Mouse (Mus musculus) induced T-regulatory cell, adult 2 months (primary cell): ENCODE measurements around the gene Clip3.

Experiments
- DNase-seq: peaks from one replicate; pipeline ENCODE4 v3.0.0-alpha.2; 2012; ENCODE audit warnings: low read depth

Clip3 gene

DNA sequence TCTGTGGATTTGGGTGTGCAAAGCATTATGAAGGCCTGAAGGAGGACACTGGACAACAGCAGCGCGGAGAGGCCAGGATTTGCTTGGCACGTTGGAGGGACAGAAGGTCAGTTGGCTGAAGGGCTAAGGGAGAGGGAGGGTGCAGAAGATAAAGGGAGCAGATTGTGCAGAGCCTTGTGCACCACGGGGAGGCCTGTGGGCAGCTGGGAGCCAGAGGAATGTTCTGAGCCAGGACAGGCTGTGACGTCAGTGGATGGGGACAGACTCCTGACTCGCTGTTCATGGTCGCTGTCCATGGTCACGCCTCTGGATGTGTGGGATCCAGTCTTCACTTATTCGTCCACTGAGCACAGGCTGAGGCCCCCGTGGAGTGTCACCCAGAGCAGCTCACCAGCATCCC is 3.6 kb downstream of the Clip3 start:
- DNase-seq, result no peak

DNA sequence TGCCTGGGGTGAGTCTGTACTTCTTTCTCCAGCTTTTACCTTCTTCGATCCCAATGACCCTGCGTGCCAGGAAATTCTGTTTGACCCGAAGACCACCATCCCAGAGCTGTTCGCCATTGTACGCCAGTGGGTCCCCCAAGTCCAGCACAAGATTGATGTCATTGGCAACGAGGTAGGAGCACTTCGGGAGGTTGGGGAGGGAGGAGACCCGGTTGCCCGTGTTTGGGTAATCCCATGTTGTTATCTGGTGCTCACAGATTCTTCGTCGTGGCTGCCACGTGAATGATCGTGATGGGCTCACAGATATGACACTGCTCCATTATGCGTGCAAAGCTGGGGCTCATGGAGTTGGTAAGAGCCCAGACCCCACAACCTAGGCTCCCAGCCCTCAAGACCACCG is 5.3 kb downstream of the Clip3 start:
- DNase-seq, result no peak

DNA sequence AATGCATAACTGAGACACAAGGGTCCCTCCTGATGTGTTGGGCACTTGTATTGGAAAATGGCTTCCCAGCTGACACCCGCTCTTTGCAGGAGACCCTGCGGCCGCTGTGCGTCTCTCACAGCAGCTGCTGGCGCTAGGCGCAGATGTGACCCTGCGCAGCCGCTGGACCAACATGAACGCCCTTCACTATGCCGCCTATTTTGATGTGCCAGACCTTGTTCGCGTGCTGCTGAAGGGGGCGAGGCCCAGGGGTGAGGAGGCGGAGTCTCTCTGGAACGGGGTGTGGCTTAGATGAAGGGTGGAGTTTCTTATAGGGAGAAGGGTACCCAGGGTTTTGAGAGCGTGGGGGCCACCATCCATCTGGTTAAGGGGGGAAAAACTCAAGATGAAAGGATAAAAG is 5.7 kb downstream of the Clip3 start:
- DNase-seq, result no peak

DNA sequence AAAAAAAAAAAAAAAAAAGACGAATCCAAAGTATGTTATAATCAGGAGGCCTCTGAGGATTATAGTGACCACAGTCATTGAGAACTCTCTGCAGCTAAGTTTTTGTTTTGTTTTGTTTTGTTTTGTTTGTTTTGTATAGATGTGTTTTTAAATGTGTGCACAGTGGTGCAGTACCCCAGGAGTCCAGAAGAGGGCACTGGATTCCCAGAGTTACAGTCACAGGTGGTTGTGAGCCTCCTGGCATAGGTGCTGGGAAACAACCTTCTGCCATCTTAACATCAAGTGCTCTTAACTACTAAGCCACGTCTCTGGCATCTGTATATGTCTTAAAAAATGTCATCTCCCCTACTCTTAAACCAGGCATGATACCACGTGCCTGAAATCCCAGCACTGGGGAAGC is 9.4 kb downstream of the Clip3 start:
- DNase-seq, result peak; percentile 82

DNA sequence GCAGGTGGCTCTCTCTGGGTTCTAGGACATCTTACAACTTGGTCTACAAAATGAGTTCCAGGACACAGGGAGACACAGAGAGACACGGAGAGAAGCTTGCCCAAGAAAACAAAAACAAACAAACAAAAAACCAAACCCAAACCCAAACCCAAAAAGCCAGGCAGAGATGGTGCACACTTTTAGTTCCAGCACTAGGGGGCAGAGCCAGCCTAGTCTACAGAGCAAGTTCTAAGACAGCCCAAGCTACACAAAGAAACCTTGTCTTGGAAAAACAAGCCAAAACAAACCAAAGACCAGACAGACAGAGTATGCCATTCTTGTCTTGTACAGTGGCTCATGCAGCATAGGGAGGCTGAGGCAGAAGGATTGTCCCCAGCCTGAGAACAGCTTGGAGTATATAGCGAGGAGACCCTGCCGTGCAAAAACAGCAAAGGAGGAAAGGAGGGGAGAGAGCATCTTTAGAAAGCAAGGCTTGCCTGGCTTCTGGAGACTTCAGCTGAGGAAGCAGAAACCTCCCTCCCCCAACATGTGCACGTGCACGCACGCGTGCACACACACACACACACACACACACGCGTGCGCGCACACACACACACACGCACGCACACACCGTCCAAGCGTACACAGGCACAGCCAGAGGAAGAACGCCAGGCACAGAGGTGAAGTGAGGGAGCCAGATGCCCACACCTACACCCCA is 14.7 kb downstream of the Clip3 start:
- peak; percentile 75 for DNase-seq

DNA sequence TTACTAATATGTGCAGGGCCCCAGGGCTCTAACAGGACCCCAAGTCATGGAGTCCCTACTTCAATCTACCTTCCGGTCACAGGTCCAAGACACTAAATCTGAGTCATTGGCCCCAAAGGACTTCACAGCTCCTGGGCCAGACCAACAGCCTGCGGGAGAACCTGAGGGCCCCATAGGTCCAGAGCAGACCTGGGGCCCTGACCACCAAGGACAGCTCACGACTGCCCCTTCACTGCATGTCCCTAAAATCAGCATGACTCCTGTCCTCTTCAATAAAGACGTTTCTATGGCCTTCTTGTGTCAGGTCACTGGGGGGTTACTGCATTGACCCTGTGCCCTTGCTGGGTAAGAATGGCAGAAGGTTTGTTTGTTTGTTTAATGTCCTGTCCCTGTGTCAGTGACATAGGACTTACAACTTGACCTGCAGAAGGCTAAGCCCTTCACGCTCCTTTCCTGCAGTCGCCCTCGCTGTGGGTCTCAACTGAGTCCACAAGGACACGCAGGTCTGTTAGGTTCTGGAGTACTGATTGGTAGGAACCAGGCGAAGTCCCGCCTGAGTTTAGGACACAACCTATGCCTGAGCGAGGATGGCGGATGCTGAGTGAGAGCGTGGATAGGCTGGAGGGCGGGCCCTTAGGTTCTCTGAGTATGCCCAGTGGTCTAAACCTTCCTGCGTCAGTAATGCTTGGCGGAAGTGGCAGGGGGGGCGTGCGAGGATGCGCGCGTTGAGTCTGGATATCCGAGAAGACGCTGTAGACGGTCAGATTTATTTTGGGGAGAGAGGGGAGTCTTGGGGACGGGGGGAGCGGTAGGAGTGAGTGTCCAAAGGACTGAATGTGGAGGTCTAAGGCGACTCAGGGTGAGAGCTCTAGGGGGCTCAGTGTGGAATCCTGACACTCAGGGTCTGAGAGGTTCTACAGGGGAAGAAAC is 16.8 kb downstream of the Clip3 start, which contains the start of gene Alkbh6:
Alkbh6 (plus strand) TSS at position 642 of the 930 bp plus-strand sequence.
- DNase-seq, result peak; percentile 98

DNA sequence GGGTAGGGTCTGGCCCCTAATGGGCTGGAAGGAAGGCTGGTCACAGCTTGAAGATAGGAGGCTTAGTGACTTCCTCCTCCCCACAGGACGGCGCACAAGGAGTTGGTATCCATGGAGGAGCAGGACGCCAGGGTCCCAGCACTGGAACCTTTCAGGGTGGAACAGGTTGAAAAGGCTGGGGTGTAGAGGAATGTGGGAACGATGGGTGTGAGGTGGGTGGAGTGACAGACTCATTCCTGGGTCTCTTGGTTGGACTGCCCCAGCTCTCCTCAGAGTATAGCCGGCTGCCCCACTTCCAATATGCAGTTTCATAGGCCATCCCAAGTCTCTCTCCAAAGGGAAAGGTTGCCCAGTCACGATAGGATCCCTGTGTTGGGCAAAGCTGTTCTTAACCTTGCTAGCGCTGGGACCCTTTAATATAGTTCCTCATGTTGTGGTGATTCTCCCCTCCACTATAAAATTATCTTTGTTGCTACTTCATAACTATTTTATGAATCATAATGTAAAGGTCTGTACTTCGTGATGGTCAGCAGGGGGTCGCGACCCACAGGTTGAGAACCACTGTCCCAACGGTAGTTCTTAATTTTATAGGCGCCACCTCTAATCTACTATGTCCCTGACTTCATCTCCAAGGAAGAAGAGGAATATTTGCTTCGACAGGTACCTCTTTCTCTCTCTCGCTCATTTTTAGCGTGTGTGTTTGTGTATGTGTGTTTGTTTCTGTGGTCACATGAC is 18.0 kb downstream of the Clip3 start:
- DNase-seq, result no peak

DNA sequence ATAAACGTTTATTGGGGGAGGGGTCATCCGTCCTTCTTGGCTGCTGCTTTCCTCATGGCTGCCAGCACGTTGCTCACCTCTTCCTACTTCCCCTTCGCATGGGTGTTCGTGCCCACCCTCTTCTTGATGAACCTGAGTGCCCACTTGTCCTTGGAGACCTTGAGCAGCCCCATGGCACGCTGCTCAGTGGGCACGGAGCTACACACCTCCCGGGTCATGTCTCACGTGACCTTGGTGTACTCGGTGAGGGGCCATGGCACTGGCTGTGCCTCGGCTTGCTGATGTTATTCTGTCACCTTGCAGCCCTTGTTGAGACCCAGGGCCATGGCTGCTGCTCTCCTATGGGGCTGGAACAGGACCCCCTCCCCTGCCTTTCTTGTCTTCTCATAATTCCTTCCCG is 18.6 kb downstream of the Clip3 start:
- no peak for DNase-seq

DNA sequence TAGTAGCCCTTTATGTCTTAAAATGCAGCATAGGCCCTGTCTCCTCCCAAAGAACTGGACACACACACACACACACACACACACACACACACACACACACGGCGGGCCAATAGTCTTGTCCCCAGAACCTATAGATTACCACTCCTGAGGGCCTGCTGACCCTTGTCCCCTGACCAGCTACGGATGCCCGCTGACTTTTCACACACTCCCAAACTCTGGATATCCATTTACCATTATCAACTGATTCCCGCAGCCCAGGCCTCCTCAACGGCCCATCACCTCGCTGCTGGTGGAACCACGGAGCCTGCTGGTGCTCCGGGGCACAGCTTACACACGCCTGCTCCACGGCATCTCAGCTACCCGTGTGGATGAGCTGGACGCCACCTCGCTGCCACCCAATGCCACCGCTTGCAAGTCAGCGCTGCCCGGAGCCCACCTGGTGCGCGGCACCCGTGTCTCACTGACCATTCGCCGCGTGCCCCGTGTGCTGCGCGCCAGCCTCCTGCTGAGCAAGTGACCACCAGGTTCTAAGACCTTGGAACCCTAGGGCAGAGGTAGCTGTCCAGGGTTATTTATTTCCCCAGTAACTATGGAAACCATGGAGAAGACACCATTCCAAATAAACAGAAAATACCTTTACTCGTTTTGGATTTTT is 22.3 kb downstream of the Clip3 start:
- DNase-seq, result no peak

DNA sequence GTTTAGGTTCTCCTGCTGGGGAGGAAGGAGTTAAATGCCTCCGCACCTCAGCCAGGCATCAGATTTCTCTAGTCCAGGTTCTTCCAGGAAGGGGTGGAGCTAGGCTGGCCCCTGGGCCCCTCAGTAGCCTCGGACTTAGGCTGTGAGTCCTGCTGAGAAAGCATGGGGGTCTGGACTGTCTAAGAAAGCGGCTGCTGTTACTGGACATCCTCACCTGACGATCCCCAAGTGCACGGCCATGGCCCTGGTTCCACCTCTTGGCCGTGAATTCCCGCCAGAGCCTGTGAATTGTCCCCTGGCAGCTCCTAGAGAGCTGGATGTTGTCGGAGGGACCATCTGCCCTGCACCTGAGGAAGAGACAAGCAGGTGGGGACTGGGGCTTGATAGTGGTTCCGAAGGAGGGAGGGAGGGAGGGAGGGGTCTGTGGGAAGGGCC is 23.2 kb downstream of the Clip3 start, which contains the start of gene Syne4:
Syne4 (plus strand) TSS at position 87 of the 435 bp plus-strand sequence.
- no peak for DNase-seq

DNA sequence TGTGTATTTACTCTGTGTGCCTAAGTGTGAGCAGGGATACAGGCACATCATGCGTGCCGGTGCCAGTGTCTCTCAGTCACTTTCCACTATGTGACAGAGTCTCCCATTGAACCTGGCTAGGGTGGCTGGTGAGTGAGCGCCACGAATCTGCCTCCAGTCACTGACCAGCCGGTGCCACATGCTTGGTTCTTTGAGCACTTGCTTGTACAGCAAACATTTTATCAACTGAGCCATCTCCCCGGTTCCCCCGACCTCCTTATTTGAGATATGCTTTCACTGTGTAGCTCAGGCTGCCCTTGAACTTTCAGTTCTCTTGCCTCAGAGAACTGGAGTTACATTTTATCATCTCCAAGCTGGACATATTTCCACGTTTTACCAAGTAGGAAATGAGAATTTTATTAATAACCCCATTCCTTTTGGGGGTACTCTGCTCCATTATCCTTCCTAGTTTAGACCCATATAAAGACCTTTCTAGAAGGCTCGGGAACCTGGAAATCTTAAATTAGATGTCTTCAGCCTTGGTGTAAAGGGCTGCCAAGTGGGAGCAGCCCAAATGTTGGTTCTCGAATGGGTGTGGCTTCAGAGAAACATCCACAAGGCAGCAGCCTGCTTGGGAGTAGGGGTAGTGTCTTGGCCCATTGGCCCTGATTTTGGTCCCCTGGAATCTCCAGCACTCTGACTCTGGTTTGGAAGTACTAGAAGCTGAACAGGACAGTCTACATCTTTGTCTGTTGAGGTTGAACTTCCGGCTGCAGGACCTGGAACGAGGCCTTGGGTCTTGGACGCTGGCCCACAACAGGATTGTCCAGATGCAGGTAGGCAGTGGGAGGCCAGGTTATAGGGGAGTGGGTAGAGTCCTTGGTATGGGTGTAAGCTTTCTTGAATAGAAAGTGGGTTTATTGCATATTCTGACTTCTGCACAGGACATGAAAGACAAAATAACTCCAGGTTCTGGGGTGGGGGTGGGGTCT is 24.3 kb downstream of the Clip3 start:
- DNase-seq, result no peak

DNA sequence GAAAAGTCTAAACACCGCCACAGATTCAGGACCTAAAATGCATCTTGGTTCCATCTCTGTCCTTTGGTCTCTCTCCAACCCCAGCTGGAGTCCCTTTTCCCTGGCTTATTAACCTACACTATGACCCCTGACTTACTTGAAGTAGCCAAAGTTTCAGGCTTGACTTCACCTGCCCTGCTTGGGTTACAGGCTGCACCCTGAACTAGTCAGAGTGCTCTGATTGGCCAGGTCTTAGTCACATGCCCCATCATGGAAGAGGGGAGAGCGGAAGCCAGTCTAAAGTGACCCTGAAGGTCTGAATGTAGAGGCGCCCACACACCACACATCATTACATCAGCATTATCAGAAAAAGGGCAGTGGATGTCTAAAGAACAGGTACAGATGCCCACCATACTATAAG is 26.6 kb downstream of the Clip3 start:
- DNase-seq, result no peak

DNA sequence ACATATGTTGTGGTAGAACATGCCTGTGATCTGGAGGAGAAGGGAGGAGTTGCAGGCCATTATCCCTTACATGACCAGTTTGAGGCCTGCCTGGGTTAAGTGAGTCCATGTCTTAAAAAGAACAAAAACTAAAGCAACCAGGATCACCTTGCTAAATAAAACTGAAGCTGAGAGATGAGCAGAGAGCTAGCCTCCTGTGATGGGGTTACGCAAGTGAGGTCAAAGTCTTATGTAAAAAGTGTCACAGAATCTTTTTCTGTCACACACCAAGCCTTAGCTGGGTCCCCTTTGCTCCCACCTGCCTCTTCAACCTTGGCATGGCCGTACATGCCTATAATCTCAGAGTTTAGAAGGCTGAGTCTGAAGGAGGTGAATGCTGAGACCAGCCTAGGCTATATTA is 29.4 kb downstream of the Clip3 start:
- DNase-seq, result no peak

DNA sequence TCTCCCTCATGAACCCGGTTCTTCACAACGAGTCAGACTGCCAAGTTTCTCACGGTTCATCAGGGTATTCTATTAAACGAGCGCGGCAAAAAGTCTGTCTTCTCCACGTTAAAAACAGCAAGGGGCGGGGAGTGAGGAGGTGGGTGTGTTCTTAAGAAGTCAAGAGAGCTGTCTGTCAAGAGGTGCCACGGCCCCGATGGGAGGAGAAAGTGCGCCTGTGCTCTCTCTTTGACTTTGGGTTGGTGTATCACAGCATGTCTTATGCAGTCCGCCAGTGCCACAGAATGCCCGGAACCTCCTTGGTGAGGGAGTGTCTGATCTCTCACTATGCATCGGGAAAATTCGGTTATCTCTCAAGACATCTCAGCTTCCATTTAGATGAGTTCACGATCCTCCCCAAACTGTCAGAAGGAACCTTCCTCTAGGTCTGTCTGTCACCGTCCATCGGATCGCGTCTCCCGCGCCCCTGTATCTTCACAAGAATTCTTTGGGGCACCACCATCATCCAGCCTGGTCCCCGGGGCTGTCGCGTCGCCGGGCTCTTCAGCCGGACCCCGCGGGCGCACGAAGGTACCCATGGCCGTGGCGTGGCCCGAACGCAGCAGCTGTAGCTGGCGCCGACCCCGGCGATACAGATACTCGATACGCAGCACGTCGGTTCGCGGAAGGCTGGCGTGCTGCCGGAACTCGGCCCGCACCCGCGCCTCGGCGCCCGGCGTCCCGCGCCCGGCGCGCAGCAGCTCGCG is 30.2 kb downstream of the Clip3 start, which contains the start of gene E130208F15Rik:
E130208F15Rik (plus strand) TSS at position 202 of the 746 bp plus-strand sequence.
- DNase-seq, result peak; percentile 94

DNA sequence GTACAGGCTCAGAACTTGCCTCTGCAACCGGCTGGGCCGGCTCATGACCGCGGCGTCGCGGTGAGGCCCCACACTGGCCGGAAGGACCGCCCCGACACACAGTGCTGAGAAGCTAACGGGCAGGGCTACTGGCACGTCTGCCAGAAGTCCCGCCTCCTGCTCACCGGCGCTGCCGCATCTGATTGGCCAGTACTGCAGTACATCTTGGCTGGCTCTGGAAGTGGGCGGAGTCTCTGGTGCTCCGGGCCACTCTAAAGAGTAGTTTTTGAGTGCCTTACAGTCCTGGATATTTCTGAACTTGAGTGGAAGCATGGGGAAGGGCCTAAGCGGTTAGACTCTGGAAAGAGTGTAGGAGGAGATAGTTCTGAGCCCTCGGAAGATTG is 30.7 kb downstream of the Clip3 start:
- peak; percentile 97 for DNase-seq

DNA sequence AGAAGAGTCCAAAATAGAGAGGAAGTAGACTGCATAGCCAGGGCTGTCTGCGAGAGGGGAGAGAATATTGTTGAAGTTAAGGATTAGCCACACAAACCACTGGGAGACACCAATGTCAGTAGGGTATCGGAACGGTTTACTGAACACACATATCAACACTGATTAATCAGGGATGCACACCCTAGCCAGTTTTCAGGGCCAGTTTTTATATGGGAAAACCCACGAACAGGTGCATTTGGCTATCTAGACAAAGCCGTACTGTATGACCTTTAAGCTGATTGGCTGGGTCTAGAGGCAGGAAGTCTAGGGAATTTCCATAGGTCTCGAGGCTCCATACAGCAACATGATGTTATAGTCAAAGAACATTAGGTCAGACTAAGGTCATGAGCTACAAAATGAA is 31.3 kb downstream of the Clip3 start:
- peak; percentile 91 for DNase-seq

DNA sequence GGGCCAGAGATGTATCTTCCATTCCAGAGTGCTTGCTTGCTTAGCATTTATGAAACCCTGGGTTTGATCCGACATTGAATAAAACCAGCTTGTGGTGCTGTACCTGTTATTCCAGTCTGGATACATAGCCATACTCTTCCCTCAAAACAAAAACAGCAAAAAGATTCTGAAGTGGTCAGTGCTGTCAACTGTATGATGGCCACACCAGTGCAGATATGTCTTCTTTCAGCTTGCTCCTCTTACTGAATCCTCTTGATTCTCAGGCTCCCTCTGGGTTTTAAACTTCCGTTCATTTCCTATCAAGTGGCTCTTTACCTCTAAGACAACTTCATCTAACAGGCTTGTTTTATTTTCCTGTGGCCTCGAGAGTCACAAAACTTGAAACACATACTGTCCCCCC is 32.3 kb downstream of the Clip3 start, which contains the start of gene Sdhaf1:
Sdhaf1 (minus strand) TSS at position 101 of the 400 bp plus-strand sequence.
- peak; percentile 50 for DNase-seq

DNA sequence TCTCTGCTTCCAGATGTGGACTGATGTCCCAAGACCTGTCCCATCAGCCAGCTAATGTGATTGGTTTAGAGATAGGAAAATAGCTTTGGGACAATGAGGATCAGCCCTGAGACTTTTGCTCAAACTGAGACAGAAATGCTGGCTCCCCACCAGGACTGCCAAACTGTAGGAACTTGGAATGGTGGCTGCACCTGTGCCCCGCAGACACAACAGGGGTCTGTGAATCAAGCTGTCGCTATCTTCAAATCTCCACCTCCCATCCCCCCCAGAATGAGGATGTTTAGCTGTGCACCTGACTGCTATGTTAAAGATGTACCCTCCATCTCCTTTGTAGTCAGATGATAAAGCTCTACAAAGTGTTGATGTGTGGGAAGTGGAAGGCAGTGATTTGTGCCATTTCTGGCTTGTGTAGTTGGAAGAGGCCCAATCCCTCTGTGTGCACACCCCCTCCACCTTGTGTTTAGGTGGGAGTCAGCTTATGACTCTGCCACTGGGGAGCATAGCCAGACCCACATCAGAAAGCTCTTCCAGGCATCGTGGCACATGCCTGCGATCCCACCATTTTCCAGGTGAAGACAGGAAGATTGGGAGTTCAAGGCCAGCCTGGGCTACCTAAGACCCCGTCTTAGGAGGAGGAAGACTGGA is 32.9 kb downstream of the Clip3 start:
- no peak for DNase-seq

DNA sequence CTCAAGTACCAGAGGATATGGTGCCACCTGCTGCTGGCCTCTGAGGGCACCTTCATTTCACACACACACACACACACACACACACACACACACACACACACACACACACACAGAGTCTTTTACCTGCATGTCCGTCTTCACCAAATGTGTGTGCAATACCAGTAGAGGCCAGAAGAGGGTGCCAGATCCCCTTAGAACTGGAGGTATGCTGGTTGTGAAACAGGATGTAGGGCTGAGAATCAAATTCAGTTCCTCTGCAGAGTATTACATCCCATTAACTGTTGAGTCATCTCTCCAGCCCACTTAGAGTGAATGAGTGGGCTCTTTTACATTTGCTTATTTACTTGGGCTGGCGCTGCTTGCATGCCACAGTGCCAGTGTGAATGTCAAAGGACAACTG is 33.8 kb downstream of the Clip3 start:
- DNase-seq, result peak; percentile 91
